Mouse (Mus musculus): ENCODE measurements around the gene Ubxn7. TPM values are rescaled to one million over a fixed set of nuclear protein-coding genes. Genes with fewer than 3 reads are reported as not detected.
A peak's percentile ranks its signal among the peaks of the same experiment; 100 is the strongest.
"Not testable (repeated sequence)": the region's sequence is repeated elsewhere in the genome, so short reads cannot be mapped to it uniquely, and the experiment has no call there.

The Ubxn7 gene
- polyA plus RNA-seq (2012; rRNA removed) (23.7 and 24.6 TPM in 2 replicates), polyA plus RNA-seq (2014; fragmentation: Nextera tagmentation; extraction: Ambion mirVana) (18.6 and 23.5 TPM in 2 replicates)

DNA sequence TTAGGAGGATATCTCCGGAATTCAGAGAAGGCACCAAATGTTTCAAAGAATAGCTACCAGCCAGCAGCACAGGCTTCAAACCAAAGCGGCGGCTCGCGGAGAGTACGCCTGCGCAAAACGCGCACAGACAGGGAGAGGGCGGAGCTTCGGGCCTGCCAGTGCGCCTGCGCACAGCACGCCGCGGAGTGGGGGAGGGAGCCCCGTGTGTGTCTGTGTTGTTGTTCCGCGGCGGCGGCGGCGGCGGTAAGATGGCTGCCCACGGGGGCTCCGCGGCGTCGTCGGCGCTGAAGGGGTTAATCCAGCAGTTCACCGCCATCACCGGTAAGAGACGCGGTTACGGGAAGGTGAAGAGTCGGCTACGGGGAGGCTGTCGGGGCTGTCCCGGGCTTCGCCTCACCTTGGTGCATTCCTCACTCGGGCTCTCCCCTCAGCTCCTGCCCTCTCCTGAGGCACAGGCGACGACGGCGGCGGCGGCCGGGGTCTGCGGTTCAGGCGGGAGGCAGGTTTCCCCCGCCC lies at the start of gene Ubxn7:
Gene Ubxn7, plus strand, starts transcription at position 218 of the 516 bp plus-strand sequence.
- Histone ChIP-seq H3K9me3 (ENCODE audit: control insufficient read depth, low read length) (no peaks in the 10 kb centered on the region), H3K4me2 (replicated peaks; ENCODE audit: low read depth, low read length, severe bottlenecking) (peak within 1 kb of the TSS; percentile 42), H3K9ac (ENCODE audit: low read depth, low read length, severe bottlenecking) (peak within 1 kb of the TSS; percentile 97), H3K36me3 (ENCODE audit: control insufficient read depth, insufficient read depth, low read length) (no peaks in the 10 kb centered on the region), H3K27me3 (ENCODE audit: control insufficient read depth, insufficient read depth, low read length) (no peaks in the 10 kb centered on the region), H3K27ac (replicated peaks; ENCODE audit: low read depth, low read length) (peak within 1 kb of the TSS; percentile 95), H3K4me1 (ENCODE audit: control insufficient read depth, insufficient read depth, low read length) (peaks cover 6% of the 10 kb centered on the region; the same call in 1 of the 2 replicates), H3K4me3 (replicated peaks; ENCODE audit: low read length) (peak within 1 kb of the TSS; percentile 99)
- 0 out of 2 replicates have a peak, but pooled peaks have one; percentile 65 for TF ChIP-seq POLR2A (IDR thresholded peaks at IDR 0.05; ENCODE audit: borderline replicate concordance, extremely low read depth, insufficient read depth, insufficient read length)
- peak; percentile 97 for ATAC-seq (ENCODE audit: low FRiP score, low read depth)
- peak; percentile 95 for DNase-seq (ENCODE audit: low spot score)
- WGBS: 2% methylated on average over 30 of the region's 52 CpGs

DNA sequence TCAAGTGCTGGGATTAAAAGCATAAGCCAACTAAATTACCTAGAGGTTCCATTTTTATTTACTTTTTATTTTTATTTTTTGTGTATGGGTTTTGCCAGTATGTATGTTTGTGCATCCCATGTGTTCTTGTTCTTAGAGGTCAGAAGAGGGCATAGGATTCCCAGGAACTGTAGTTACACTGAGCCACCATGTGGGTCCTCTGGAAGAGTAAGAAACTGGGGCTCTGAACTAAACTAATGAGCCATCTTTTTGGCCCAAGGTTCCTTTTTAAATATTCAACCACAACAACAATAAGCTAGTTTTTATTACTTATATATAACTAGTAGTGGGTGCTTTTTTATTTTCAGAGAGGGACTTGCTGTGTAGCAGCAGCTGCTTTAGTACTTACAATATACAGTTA lies 49.4 kb upstream of the Ubxn7 start:
- ATAC-seq (ENCODE audit: low FRiP score, low read depth) (no peak), DNase-seq (ENCODE audit: low spot score) (no peak)
- no peak for TF ChIP-seq POLR2A (IDR thresholded peaks at IDR 0.05; ENCODE audit: borderline replicate concordance, extremely low read depth, insufficient read depth, insufficient read length)

DNA sequence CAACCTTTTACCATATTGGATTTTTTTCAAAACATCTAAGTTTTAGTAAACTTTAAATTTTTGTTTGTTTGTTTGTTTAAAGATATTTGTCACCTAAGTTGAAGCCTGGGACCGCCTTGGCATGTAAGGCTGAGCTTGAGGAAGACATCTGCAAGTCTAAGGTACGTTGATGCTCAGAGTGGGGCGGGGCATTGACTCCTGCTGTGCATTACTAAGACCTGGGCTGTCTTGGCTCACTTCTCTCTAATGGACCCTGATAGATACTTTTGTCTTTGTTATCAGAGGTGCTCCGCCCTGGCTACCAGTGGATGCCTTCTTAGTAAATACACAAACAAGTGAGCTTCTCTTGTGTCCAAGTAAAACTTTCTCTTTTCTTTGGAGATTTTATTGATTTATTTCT lies 40.2 kb upstream of the Ubxn7 start:
- no peak overlapping the region for H3K4me3 ChIP-seq (replicated peaks; ENCODE audit: low read length)
- H3K36me3 ChIP-seq (ENCODE audit: control insufficient read depth, insufficient read depth, low read length): peaks cover 58% of the 10 kb centered on the region
- no peaks in the 10 kb centered on the region for H3K9me3 ChIP-seq (ENCODE audit: control insufficient read depth, low read length)
- H3K9ac ChIP-seq (ENCODE audit: low read depth, low read length, severe bottlenecking): no peak overlapping the region
- H3K27me3 ChIP-seq (ENCODE audit: control insufficient read depth, insufficient read depth, low read length): no peaks in the 10 kb centered on the region
- DNase-seq (ENCODE audit: low spot score): no peak
- no peak for ATAC-seq (ENCODE audit: low FRiP score, low read depth)
- H3K4me1 ChIP-seq (ENCODE audit: control insufficient read depth, insufficient read depth, low read length): no peaks in the 10 kb centered on the region
- TF ChIP-seq POLR2A (IDR thresholded peaks at IDR 0.05; ENCODE audit: borderline replicate concordance, extremely low read depth, insufficient read depth, insufficient read length): no peak
- no peak overlapping the region for H3K27ac ChIP-seq (replicated peaks; ENCODE audit: low read depth, low read length)
- 95% methylated on average over 4 of the region's 4 CpGs for WGBS
- H3K4me2 ChIP-seq (replicated peaks; ENCODE audit: low read depth, low read length, severe bottlenecking): no peak overlapping the region

More for the DNA sequence above, 49.4 kb upstream of the Ubxn7 start:
- Histone ChIP-seq H3K9ac (ENCODE audit: low read depth, low read length, severe bottlenecking) (no peak overlapping the region), H3K4me3 (replicated peaks; ENCODE audit: low read length) (no peak overlapping the region), H3K36me3 (ENCODE audit: control insufficient read depth, insufficient read depth, low read length) (peaks cover 60% of the 10 kb centered on the region), H3K27me3 (ENCODE audit: control insufficient read depth, insufficient read depth, low read length) (no peaks in the 10 kb centered on the region), H3K9me3 (ENCODE audit: control insufficient read depth, low read length) (no peaks in the 10 kb centered on the region), H3K4me1 (ENCODE audit: control insufficient read depth, insufficient read depth, low read length) (peaks cover 8% of the 10 kb centered on the region), H3K27ac (replicated peaks; ENCODE audit: low read depth, low read length) (no peak overlapping the region), H3K4me2 (replicated peaks; ENCODE audit: low read depth, low read length, severe bottlenecking) (no peak overlapping the region)

DNA sequence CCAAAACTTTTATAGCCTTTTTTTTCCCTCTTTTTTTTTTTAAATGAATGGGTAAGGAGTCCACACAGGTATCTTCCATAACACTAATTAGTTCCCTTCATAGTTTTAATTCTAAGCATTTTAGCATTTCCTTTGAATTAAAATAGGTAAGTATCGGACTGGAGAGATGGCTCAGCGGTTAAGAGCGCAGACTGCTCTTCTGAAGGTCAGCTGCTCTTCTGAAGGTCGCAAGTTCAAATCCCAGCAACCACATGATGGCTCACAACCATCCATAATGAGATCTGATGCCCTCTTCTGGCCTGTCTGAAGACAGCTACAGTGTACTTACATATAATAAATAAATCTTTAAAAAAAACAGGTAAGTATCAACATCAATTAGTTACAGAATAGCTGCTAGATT lies 32.4 kb upstream of the Ubxn7 start:
- H3K36me3 ChIP-seq (ENCODE audit: control insufficient read depth, insufficient read depth, low read length): peaks cover 54% of the 10 kb centered on the region
- not testable (repeated sequence) for H3K9ac ChIP-seq (ENCODE audit: low read depth, low read length, severe bottlenecking); DNase-seq (ENCODE audit: low spot score); H3K4me1 ChIP-seq (ENCODE audit: control insufficient read depth, insufficient read depth, low read length); H3K27me3 ChIP-seq (ENCODE audit: control insufficient read depth, insufficient read depth, low read length); H3K4me3 ChIP-seq (replicated peaks; ENCODE audit: low read length); ATAC-seq (ENCODE audit: low FRiP score, low read depth); H3K4me2 ChIP-seq (replicated peaks; ENCODE audit: low read depth, low read length, severe bottlenecking); H3K9me3 ChIP-seq (ENCODE audit: control insufficient read depth, low read length); H3K27ac ChIP-seq (replicated peaks; ENCODE audit: low read depth, low read length)
- 96% methylated on average over 4 of the region's 4 CpGs for WGBS

DNA sequence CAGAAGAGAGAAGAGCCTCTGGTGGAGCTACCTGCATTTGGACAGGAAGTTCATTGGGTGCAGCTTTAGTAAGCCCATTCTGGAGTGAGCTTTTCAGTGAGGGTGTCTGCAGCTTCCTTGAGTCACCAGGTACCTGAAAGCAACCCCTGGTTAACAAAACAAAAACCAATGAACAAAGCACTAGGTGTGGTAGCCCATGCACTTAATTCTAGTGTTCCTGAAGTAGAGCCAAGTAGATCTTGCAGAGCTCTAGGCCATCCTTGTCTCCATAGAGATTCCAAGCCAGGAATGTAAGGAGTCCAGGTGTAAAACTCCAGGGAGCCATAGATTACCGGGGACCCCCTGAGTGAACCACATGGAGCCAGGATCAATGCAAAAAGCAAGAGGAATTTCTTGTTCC lies 29.0 kb upstream of the Ubxn7 start:
- H3K27me3 ChIP-seq (ENCODE audit: control insufficient read depth, insufficient read depth, low read length): no peaks in the 10 kb centered on the region
- TF ChIP-seq POLR2A (IDR thresholded peaks at IDR 0.05; ENCODE audit: borderline replicate concordance, extremely low read depth, insufficient read depth, insufficient read length): no peak
- no peak overlapping the region for H3K9ac ChIP-seq (ENCODE audit: low read depth, low read length, severe bottlenecking)
- WGBS: 56% methylated on average over 1 of the region's 1 CpGs
- no peak overlapping the region for H3K4me3 ChIP-seq (replicated peaks; ENCODE audit: low read length)
- no peak for DNase-seq (ENCODE audit: low spot score)
- H3K27ac ChIP-seq (replicated peaks; ENCODE audit: low read depth, low read length): no peak overlapping the region
- H3K4me2 ChIP-seq (replicated peaks; ENCODE audit: low read depth, low read length, severe bottlenecking): no peak overlapping the region
- no peaks in the 10 kb centered on the region for H3K9me3 ChIP-seq (ENCODE audit: control insufficient read depth, low read length)
- H3K36me3 ChIP-seq (ENCODE audit: control insufficient read depth, insufficient read depth, low read length): peaks cover 30% of the 10 kb centered on the region
- no peak for ATAC-seq (ENCODE audit: low FRiP score, low read depth)
- no peaks in the 10 kb centered on the region for H3K4me1 ChIP-seq (ENCODE audit: control insufficient read depth, insufficient read depth, low read length)

DNA sequence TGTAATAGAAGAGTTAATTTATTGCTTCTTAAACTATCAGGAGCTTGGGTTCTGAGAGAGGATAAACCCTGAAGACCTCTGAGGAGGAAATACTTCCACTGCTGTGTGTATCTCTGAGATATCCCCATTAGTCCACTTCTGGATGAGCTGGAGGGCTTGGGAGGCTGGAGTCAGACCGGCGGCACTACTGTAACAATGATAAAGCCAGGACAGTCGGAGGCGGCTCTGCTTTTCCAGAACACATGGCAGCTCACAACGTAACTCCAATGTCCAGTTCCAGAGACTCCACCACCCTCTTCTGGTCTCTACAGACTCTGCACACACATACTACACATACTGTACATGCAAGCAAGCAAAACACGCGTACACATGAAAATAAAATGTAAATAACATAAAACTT lies 28.2 kb upstream of the Ubxn7 start:
- H3K27ac ChIP-seq (replicated peaks; ENCODE audit: low read depth, low read length): no peak overlapping the region
- no peak overlapping the region for H3K9ac ChIP-seq (ENCODE audit: low read depth, low read length, severe bottlenecking)
- H3K36me3 ChIP-seq (ENCODE audit: control insufficient read depth, insufficient read depth, low read length): peaks cover 22% of the 10 kb centered on the region
- H3K4me2 ChIP-seq (replicated peaks; ENCODE audit: low read depth, low read length, severe bottlenecking): no peak overlapping the region
- WGBS: 93% methylated on average over 7 of the region's 7 CpGs
- no peaks in the 10 kb centered on the region for H3K4me1 ChIP-seq (ENCODE audit: control insufficient read depth, insufficient read depth, low read length)
- no peak overlapping the region for H3K4me3 ChIP-seq (replicated peaks; ENCODE audit: low read length)
- ATAC-seq (ENCODE audit: low FRiP score, low read depth) (no peak), DNase-seq (ENCODE audit: low spot score) (no peak)
- TF ChIP-seq POLR2A (IDR thresholded peaks at IDR 0.05; ENCODE audit: borderline replicate concordance, extremely low read depth, insufficient read depth, insufficient read length): no peak
- H3K9me3 ChIP-seq (ENCODE audit: control insufficient read depth, low read length): no peaks in the 10 kb centered on the region
- H3K27me3 ChIP-seq (ENCODE audit: control insufficient read depth, insufficient read depth, low read length): no peaks in the 10 kb centered on the region

All from limb, embryonic 14.5 days (tissue).